Mouse (Mus musculus) cerebellum, postnatal 14 days (tissue): Measurements from ENCODE around the gene Hspg2.
"Not testable (repeated sequence)": the region's sequence is repeated elsewhere in the genome, so short reads cannot be mapped to it uniquely, and the experiment has no call there.

Source experiments
- DNase-seq, 2 experiments: peaks; one replicate each; pipeline ENCODE4 v3.0.0; 2021; ENCODE audit warnings: mixed read lengths in 2 of 2

The Hspg2 gene

GRCm38 (mm10) chr4:137468260-137469080 is at the start of gene Hspg2:
Hspg2 (plus strand) TSS chr4:137468769.
- peak; percentile 83 to 86 for DNase-seq

GRCm38 (mm10) chr4:137430502-137430901 is 38.1 kb upstream of the Hspg2 start, which contains the start of gene Cela3b:
Cela3b (minus strand) TSS chr4:137430540.
- DNase-seq = no peak

- DNase-seq = not testable (repeated sequence)
These were observed 35.6 kb upstream of the Hspg2 start for GRCm38 (mm10) chr4:137432700-137433550.

GRCm38 (mm10) chr4:137436979-137437669 is 31.4 kb upstream of the Hspg2 start:
- no peak for DNase-seq

GRCm38 (mm10) chr4:137438842-137439241 is 29.7 kb upstream of the Hspg2 start:
- DNase-seq = no peak

- no peak for DNase-seq
These were observed 27.2 kb upstream of the Hspg2 start for GRCm38 (mm10) chr4:137441332-137441731.

GRCm38 (mm10) chr4:137443625-137444024 is 24.9 kb upstream of the Hspg2 start:
- DNase-seq = peak; percentile 92 to 93

GRCm38 (mm10) chr4:137445881-137446280 is 22.7 kb upstream of the Hspg2 start:
- no peak for DNase-seq

GRCm38 (mm10) chr4:137447363-137448196 is 21.0 kb upstream of the Hspg2 start:
- no peak for DNase-seq

- peak; percentile 68 to 74 for DNase-seq
These were observed 20.4 kb upstream of the Hspg2 start for GRCm38 (mm10) chr4:137448197-137448596.

- DNase-seq = no peak
These were observed 19.9 kb upstream of the Hspg2 start for GRCm38 (mm10) chr4:137448641-137449040.

- DNase-seq = no peak
These were observed 19.4 kb upstream of the Hspg2 start for GRCm38 (mm10) chr4:137449132-137449531.

GRCm38 (mm10) chr4:137449715-137450114 is 18.9 kb upstream of the Hspg2 start:
- peak in 1 of 2 experiments; percentile 20 for DNase-seq

GRCm38 (mm10) chr4:137452190-137452589 is 16.4 kb upstream of the Hspg2 start:
- no peak for DNase-seq

GRCm38 (mm10) chr4:137453234-137453767 is 15.3 kb upstream of the Hspg2 start, which contains the start of gene 1700013G24Rik:
1700013G24Rik (plus strand) TSS chr4:137453284.
- DNase-seq = no peak

- DNase-seq = no peak
These were observed 14.0 kb upstream of the Hspg2 start for GRCm38 (mm10) chr4:137454582-137454981.

GRCm38 (mm10) chr4:137456581-137456980 is 12.0 kb upstream of the Hspg2 start:
- DNase-seq = no peak

- no peak for DNase-seq
These were observed 11.3 kb upstream of the Hspg2 start for GRCm38 (mm10) chr4:137457292-137457691.

- no peak for DNase-seq
These were observed 10.3 kb upstream of the Hspg2 start for GRCm38 (mm10) chr4:137458310-137458709.

- no peak for DNase-seq
These were observed 9.7 kb upstream of the Hspg2 start for GRCm38 (mm10) chr4:137458861-137459260.

GRCm38 (mm10) chr4:137460676-137461075 is 7.9 kb upstream of the Hspg2 start:
- no peak for DNase-seq

- DNase-seq = no peak
These were observed 7.4 kb upstream of the Hspg2 start for GRCm38 (mm10) chr4:137461217-137461616.
